Mouse (Mus musculus): ENCODE measurements around the gene Bloc1s4.

The Bloc1s4 gene

DNA sequence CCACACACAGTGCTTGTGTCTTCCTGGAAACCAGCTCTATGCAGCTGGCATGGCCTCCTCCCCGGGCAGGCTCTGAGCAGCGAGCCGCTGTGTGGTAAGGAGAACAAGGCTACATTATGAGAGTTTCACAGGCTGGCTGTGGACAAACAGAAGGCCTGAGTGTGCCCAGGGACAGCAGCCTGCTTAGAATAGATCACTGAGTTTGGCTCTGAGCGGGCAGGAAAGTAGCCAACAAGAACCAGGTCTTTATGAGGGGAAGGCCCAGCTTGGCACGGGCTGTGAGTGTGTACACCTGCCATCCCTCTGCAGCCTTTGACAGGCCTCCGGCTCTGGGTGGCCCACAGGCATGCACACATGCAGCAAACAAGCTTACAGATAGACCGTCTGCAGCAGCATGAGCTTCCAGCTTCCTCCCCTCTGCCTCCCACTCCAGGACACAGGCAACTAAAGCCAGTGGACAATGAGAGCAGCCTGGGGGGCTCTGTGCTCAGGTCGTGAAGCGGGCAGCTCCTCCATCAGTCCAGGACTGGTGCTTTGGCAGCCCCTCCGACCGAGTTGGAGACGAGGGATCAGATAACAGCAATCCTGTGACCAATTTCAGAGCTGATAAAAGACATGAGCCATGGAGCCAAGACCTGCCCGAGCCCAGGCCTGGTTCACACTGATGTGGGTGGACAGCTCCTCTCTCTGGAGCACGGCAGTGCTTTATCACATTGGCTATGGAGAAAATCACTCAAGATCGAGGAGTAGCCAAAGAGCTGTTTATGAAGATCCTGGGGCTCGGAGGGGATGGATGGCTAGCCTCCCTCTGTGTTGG lies 9.4 kb downstream of the Bloc1s4 start:
- no peak for DNase-seq

DNA sequence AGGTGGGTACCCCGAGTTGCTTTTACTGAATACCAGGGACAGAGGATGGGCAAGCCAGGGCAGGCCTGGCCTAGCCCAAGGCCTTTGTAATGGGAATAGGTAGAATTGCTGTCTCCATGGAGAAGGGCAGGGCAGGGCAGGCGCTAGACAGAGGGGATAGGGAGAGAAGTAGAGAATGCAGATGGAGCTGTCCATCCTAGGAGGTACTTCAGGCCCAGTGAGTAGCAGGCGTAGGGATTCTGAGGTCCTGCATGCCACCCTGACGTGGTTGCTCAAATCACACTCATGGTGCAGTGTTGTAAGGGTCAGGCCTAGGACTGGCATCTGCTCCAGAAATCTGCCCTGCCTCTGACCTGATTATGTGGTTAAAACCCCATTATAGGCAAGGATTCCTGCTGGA lies 10.7 kb downstream of the Bloc1s4 start:
- DNase-seq = no peak

DNA sequence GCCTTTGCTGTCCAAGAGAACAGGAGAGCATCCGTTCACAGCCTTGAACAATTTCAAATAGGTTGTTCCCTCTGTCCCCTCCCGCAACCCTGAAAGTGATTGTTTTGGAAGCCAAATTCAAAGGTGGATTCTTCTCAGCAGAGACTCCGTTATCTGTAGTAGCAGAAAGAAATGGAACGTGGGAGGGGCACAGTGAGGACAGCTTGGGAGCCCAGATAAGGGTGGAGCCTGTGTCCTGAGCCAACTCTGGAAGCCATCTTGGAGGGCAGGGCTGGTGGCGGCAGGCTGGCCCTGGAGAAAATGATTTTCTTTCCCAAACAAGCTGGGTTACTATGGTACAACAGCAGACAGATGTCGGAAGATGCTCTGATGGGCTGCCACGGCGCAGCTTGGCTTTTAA lies 12.4 kb downstream of the Bloc1s4 start:
- no peak for DNase-seq

DNA sequence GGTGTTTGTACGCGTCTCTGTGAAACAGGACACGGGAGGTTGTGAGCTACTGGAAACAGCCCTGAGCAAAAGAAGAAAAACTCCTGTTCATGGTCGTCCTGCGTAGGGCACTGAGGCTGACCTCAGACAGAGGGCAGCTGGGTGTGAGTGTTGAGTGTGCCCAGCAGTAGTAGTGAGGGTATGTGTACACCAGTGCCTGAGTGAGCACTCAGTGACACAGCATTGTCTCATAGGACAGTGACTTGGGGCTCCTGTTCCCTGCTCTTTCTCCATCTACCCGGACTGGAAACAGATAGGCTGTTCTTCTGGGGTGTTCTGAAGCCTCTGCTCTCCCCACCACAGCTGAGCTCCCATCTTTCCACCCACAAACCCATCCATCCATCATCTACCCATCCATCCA lies 13.3 kb downstream of the Bloc1s4 start:
- no peak for DNase-seq

DNA sequence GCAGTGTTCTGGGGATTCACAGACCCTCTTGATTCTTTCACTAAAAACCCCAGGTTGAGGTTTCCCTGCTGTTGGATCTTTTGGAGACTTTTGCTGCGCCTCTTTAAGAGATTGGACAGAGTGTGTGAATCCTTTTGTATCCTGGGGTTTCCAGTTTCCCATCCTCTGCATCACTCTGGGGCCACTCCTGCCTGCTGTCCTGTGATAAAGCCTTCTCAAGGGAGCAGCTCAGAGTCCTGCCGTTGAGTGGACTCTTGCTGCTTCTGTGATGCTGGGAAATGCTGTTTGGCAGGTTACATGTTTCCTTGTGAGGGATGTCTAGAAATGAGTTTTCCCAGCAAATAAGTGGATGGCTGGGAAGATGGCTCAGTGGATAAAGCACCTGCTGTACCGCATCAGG lies 15.0 kb downstream of the Bloc1s4 start:
- no peak for DNase-seq

- DNase-seq = no peak
These were observed 16.4 kb downstream of the Bloc1s4 start for GRCm38 (mm10) chr5:36731901-36732652.

GRCm38 (mm10) chr5:36730689-36731088 lies 17.8 kb downstream of the Bloc1s4 start:
- DNase-seq = no peak

GRCm38 (mm10) chr5:36729923-36730322 lies 18.5 kb downstream of the Bloc1s4 start:
- DNase-seq = no peak

- no peak for DNase-seq
These were observed 19.4 kb downstream of the Bloc1s4 start for GRCm38 (mm10) chr5:36729086-36729473.

- no peak for DNase-seq
These were observed 19.9 kb downstream of the Bloc1s4 start for GRCm38 (mm10) chr5:36728403-36729085.

GRCm38 (mm10) chr5:36727776-36728175 lies 20.7 kb downstream of the Bloc1s4 start:
- DNase-seq = no peak

- no peak for DNase-seq
These were observed 21.3 kb downstream of the Bloc1s4 start for GRCm38 (mm10) chr5:36727136-36727535.

GRCm38 (mm10) chr5:36726387-36726801 lies 22.1 kb downstream of the Bloc1s4 start:
- peak; percentile 40 for DNase-seq

DNA sequence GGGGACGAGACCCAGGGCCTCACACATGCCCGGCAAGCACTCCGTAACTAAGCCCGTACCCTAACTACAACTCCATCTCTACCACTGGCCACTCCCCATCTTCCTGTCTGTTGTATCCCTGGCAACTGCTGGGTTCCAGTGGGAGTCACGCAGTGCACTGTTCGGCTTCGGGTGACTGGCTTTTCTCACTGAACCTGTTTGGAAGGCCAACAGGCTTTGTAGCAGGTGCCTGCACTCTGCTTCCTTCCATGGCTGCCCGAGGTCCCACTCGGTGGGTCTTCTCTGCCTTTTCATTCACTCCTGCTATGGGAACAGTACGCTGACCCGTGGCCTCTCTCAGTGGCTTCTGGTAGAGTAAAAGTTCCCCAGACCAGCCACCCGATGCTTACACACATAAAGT lies 22.6 kb downstream of the Bloc1s4 start:
- peak; percentile 32 for DNase-seq

DNA sequence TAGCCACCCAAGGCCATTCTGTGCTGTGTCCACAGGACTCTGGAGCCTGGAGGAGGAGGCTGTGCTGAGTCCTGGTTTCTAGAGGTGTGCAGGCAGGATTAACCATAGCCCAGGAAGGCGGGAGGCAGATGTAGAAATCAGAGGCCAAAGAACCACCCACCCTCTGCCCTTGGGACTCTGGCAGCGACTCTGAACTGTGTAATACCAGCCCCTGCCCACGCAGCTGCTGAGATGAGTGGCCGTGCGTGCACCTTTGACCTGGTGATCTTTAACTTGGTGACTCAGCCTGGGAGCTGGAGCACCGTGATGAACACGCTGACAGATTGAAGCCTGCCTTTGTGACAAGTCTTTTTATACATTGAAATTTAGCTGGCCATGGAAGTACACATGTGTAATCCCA lies 24.2 kb downstream of the Bloc1s4 start:
- peak; percentile 63 for DNase-seq

- no peak for DNase-seq
These were observed 25.1 kb downstream of the Bloc1s4 start for GRCm38 (mm10) chr5:36723356-36723755.

GRCm38 (mm10) chr5:36722415-36722856 lies 26.0 kb downstream of the Bloc1s4 start:
- DNase-seq = no peak

GRCm38 (mm10) chr5:36720710-36721375 lies 27.6 kb downstream of the Bloc1s4 start:
- no peak for DNase-seq

DNA sequence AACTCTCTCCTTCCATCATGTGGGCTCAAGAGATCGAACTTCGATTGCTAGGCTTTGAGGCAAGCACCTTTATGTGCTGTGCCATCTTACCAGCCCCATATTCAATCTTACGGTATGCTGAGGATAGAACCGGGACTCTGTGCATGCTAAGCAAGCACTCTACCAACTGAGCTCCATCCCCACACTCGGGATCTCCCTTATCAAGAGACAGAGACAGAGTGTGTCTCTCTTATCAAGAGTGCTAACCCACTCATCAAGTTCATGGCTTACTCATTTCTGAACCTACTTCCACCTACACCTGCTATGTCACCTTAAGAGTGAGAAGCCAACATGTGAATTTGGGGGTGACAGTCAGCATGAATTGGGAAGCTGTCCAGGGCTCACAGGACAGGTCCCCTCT lies 28.2 kb downstream of the Bloc1s4 start:
- no peak for DNase-seq

DNA sequence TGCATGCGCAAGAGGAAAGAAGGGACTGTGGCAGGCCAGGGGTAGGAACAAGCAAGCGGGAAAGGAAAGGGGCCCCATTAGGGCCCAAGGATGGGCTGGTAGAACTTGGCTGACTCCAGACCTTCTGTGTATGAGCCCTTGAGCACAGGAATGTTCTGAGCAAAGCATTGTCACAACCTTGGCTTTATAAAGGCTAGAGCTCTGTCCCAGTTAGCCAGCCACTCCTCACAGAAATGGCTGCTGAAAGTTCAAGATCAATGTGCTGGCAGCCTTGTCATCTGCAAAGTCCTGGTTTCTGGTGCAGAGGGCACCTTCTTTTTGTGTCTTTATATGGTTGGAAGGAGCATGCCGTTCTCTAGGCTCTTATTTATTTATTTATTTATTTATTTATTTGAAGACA lies 28.8 kb downstream of the Bloc1s4 start:
- DNase-seq = no peak

GRCm38 (mm10) chr5:36719135-36719534 lies 29.3 kb downstream of the Bloc1s4 start:
- no peak for DNase-seq

DNA sequence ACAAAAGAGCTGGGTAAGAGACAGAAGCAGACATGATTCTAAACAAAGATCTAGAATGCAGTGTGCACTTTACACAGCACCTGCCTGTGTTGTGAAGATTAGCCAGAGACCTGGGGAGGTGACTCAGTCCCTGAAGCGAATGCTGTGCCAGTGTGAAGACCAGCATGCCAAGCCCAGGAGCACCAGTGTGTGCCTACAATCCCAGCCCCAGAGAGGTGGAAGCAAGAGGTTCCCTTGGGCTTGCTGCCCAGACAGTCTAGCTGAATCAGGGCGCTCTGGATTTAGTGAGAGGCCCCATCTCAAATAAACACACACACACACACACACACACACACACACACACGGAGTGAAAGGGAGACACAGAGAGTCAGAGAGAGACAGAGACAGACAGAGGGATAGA lies 30.6 kb downstream of the Bloc1s4 start:
- no peak for DNase-seq

DNA sequence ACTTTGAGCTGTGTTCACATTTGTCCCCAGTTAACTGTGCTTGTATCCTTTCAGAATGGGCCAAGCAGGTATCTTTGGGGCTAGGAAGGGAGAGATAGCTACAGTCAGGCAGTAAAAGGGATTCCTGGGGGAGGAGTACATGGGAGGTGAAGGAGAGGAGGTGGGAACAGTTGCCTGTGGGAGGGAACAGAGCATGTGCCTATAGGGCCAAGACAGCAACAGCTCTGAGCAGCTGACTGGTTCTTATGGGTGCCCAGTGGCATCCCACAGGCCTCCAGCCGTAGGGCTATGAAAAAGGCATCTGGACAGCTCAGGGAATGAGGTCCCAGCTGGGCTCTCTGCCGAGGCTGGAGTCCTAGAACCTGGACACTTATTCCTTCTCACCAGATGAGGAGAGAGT lies 31.6 kb downstream of the Bloc1s4 start:
- DNase-seq = no peak
